Comparison of ENCODE assay signal across 8 mouse cellular contexts in genomic region chr9:123491917-123492585, GRCm38 (mm10). TPM values are rescaled to one million over a fixed set of nuclear protein-coding genes. Genes with fewer than 3 reads are reported as not detected.
A peak's percentile ranks its signal among the peaks of the same experiment; 100 is the strongest.
DNase-seq lines count a peak whose midpoint lies in the region; ATAC-seq and TF ChIP-seq lines count a peak whose summit lies in the region.

No protein-coding gene starts in this region.

- 0 out of 2 replicates have a peak overlapping the region, but pooled peaks have one; percentile 13 for H3K4me2 ChIP-seq in limb, embryonic 12.5 days
- no peak overlapping the region for H3K4me2 ChIP-seq in kidney, embryonic 14.5 days (replicated peaks; ENCODE audit: low read depth, low read length)

- peak overlapping the region; percentile 81 for H3K27ac ChIP-seq in limb, embryonic 12.5 days
- no peak overlapping the region for H3K27ac ChIP-seq in limb, embryonic 10.5 days
- H3K27ac ChIP-seq in heart, embryonic 10.5 days = peak overlapping the region; percentile 47; the same call in 1 of the 2 replicates
- peak overlapping the region; percentile 2; the same call in 1 of the 2 replicates for H3K27ac ChIP-seq in kidney, embryonic 14.5 days (ENCODE audit: low read depth, low read length)

- H3K4me3 ChIP-seq in limb, embryonic 12.5 days (replicated peaks) = no peak overlapping the region
- H3K4me3 ChIP-seq in limb, embryonic 10.5 days = no peak overlapping the region
- H3K4me3 ChIP-seq in heart, embryonic 10.5 days = no peak overlapping the region
- no peak overlapping the region for H3K4me3 ChIP-seq in kidney, embryonic 14.5 days (ENCODE audit: low read length)

- no peak for DNase-seq in limb, embryonic 10.5 days (ENCODE audit: low spot score)
- DNase-seq in brain, embryonic 14.5 days (ENCODE audit: low read depth) = peak; percentile 87
- DNase-seq in heart, embryonic 10.5 days (ENCODE audit: low spot score) = peak; percentile 86
- no peak for DNase-seq in spleen, adult 12 weeks (ENCODE audit: low spot score)
- DNase-seq in thymus, postnatal 4 days = no peak

- WGBS in limb, embryonic 12.5 days = 73% methylated on average over 9 of the region's 9 CpGs
- 90% methylated on average over 9 of the region's 9 CpGs for WGBS in limb, embryonic 10.5 days
- 50% methylated on average over 9 of the region's 9 CpGs for WGBS in heart, embryonic 10.5 days
- 77% methylated on average over 9 of the region's 9 CpGs for WGBS in kidney, embryonic 14.5 days

- no peak for TF ChIP-seq CTCF in brain, embryonic 14.5 days (IDR thresholded peaks at IDR 0.05; ENCODE audit: borderline replicate concordance, extremely low read depth, insufficient read depth, insufficient read length)

- no peak for TF ChIP-seq POLR2A in brain, embryonic 14.5 days (IDR thresholded peaks at IDR 0.05; ENCODE audit: borderline replicate concordance, extremely low read depth, insufficient read depth, insufficient read length, poor library complexity, severe bottlenecking)

- peaks cover 9% of the 10 kb centered on the region; the same call in 1 of the 2 replicates for H3K36me3 ChIP-seq in limb, embryonic 12.5 days
- peaks cover 28% of the 10 kb centered on the region for H3K36me3 ChIP-seq in limb, embryonic 10.5 days
- H3K36me3 ChIP-seq in heart, embryonic 10.5 days = peaks cover 8% of the 10 kb centered on the region; the same call in 1 of the 2 replicates
- H3K36me3 ChIP-seq in kidney, embryonic 14.5 days (ENCODE audit: control insufficient read depth, insufficient read depth, low read length) = no peaks in the 10 kb centered on the region; the same call in 1 of the 2 replicates

- no peak overlapping the region for H3K9ac ChIP-seq in limb, embryonic 12.5 days (replicated peaks)
- no peak overlapping the region for H3K9ac ChIP-seq in kidney, embryonic 14.5 days (ENCODE audit: low read depth, low read length)

- ATAC-seq in limb, embryonic 12.5 days (ENCODE audit: insufficient number of reproducible peaks, insufficient read depth, low FRiP score, low TSS enrichment, low read depth) = peak; percentile 79; the same call in 1 of the 2 replicates
- ATAC-seq in kidney, embryonic 14.5 days (ENCODE audit: low FRiP score, low TSS enrichment) = 0 out of 2 replicates have a peak, but pooled peaks have one; percentile 21
- peak; percentile 81 for ATAC-seq in megakaryocyte-erythroid progenitor cell, adult 5-6 weeks (replicated peaks; ENCODE audit: low FRiP score, low TSS enrichment, poor library complexity, severe bottlenecking)

- no peaks in the 10 kb centered on the region for H3K9me3 ChIP-seq in limb, embryonic 12.5 days
- no peaks in the 10 kb centered on the region for H3K9me3 ChIP-seq in limb, embryonic 10.5 days (replicated peaks)
- H3K9me3 ChIP-seq in heart, embryonic 10.5 days = no peaks in the 10 kb centered on the region
- no peaks in the 10 kb centered on the region for H3K9me3 ChIP-seq in kidney, embryonic 14.5 days (ENCODE audit: control insufficient read depth, low read length)

- H3K4me1 ChIP-seq in limb, embryonic 12.5 days (replicated peaks) = peaks cover 58% of the 10 kb centered on the region
- peaks cover 30% of the 10 kb centered on the region for H3K4me1 ChIP-seq in limb, embryonic 10.5 days
- H3K4me1 ChIP-seq in heart, embryonic 10.5 days = peaks cover 56% of the 10 kb centered on the region
- H3K4me1 ChIP-seq in kidney, embryonic 14.5 days (ENCODE audit: control insufficient read depth, insufficient read depth, low read length) = peaks cover 35% of the 10 kb centered on the region

- no peaks in the 10 kb centered on the region for H3K27me3 ChIP-seq in limb, embryonic 12.5 days
- no peaks in the 10 kb centered on the region for H3K27me3 ChIP-seq in limb, embryonic 10.5 days (ENCODE audit: low read depth, poor library complexity, severe bottlenecking)
- no peaks in the 10 kb centered on the region for H3K27me3 ChIP-seq in heart, embryonic 10.5 days (ENCODE audit: insufficient read depth, poor library complexity, severe bottlenecking)
- H3K27me3 ChIP-seq in kidney, embryonic 14.5 days (ENCODE audit: control insufficient read depth, insufficient read depth, low read length) = no peaks in the 10 kb centered on the region

RNA-seq across cellular contexts. Expression of gene Limd1, which starts 13.5 kb away (rescaled TPM):
- 53.3 and 53.6 TPM in 2 replicates for polyA plus RNA-seq in limb, embryonic 12.5 days (2016; fragmentation: Nextera tagmentation; extraction: Ambion mirVana)
- polyA plus RNA-seq in limb, embryonic 10.5 days (2016; fragmentation: Nextera tagmentation; extraction: Ambion mirVana) = 55.2 and 55.8 TPM in 2 replicates
- polyA plus RNA-seq in brain, embryonic 14.5 days (2012; rRNA removed) = 15.4 and 16.5 TPM in 2 replicates
- 39.0 and 39.2 TPM in 2 replicates for polyA plus RNA-seq in heart, embryonic 10.5 days (2016; fragmentation: Nextera tagmentation; extraction: Ambion mirVana)
- polyA plus RNA-seq in kidney, embryonic 14.5 days (2014; fragmentation: Nextera tagmentation; extraction: Ambion mirVana) = 36.7 and 55.9 TPM in 2 replicates
- total RNA-seq in megakaryocyte-erythroid progenitor cell, adult 5-6 weeks (2014; fragmentation: Nextera tagmentation) = 40.2 and 42.1 TPM in 2 replicates
- total RNA-seq in megakaryocyte-erythroid progenitor cell, adult 5-6 weeks (2017) = 24.7 and 26.4 TPM in 2 replicates

RNA-seq across cellular contexts. Expression of gene Sacm1l, which starts 37.5 kb away (rescaled TPM):
- 50.1 and 52.0 TPM in 2 replicates for polyA plus RNA-seq in limb, embryonic 12.5 days (2016; fragmentation: Nextera tagmentation; extraction: Ambion mirVana)
- polyA plus RNA-seq in limb, embryonic 10.5 days (2016; fragmentation: Nextera tagmentation; extraction: Ambion mirVana) = 39.9 and 45.3 TPM in 2 replicates
- 25.0 and 26.2 TPM in 2 replicates for polyA plus RNA-seq in brain, embryonic 14.5 days (2012; rRNA removed)
- polyA plus RNA-seq in heart, embryonic 10.5 days (2016; fragmentation: Nextera tagmentation; extraction: Ambion mirVana) = 42.6 and 48.6 TPM in 2 replicates
- polyA plus RNA-seq in kidney, embryonic 14.5 days (2014; fragmentation: Nextera tagmentation; extraction: Ambion mirVana) = 37.5 and 56.3 TPM in 2 replicates
- total RNA-seq in megakaryocyte-erythroid progenitor cell, adult 5-6 weeks (2014; fragmentation: Nextera tagmentation) = 26.5 and 27.6 TPM in 2 replicates
- total RNA-seq in megakaryocyte-erythroid progenitor cell, adult 5-6 weeks (2017) = 60.5 and 70.7 TPM in 2 replicates

Comparison
In these comparisons a context has a peak if more than half of its experiments do, and no peak if none do; other contexts are left out.
1. ATAC-seq: peak in every context shown above with its lines; median percentile 81 in megakaryocyte-erythroid progenitor cell, adult 5-6 weeks; 79 in limb, embryonic 12.5 days; 21 in kidney, embryonic 14.5 days.
2. DNase-seq: peak in brain, embryonic 14.5 days (single experiment) and heart, embryonic 10.5 days (single experiment); none in limb, embryonic 10.5 days (single experiment), spleen, adult 12 weeks (single experiment) and thymus, postnatal 4 days (single experiment).